Mouse (Mus musculus) CD4-positive naive resting alpha-beta T cell, adult 57 days (primary cell): ENCODE measurements around the gene Gm45233. TPM values are rescaled to one million over a fixed set of nuclear protein-coding genes. Genes with fewer than 3 reads are reported as not detected.

Experiments used
- total RNA-seq: library from RNA; stranded (reverse); gene quantifications from one replicate; pipeline ENCODE4 v1.2.4, GENCODE M21; 2023

The Gm45233 gene
- not detected for total RNA-seq

DNA sequence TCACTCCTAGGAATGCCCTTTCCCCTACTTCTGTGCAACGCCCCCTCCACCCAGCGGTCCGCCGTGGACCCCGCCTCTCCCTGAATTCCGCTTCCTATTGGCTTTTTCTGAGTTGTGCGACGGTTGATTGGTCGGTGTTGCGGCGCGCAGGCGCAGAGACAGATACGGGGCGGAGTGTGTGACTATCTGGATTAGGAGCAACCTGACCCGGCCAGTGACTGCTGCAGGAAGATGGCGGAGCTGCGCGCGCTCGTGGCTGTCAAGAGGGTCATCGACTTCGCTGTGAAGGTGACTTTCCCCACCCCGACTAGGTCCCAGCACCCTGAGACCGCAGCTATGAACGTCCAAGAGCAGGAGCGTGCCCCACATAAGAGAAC lies at the start of gene Gm45233, which contains the start of gene Etfb:
Gene Gm45233 (plus strand): TSS at position 212 of the 377 bp plus-strand sequence.
Gene Etfb (plus strand): TSS at position 167 of the 377 bp plus-strand sequence.

DNA sequence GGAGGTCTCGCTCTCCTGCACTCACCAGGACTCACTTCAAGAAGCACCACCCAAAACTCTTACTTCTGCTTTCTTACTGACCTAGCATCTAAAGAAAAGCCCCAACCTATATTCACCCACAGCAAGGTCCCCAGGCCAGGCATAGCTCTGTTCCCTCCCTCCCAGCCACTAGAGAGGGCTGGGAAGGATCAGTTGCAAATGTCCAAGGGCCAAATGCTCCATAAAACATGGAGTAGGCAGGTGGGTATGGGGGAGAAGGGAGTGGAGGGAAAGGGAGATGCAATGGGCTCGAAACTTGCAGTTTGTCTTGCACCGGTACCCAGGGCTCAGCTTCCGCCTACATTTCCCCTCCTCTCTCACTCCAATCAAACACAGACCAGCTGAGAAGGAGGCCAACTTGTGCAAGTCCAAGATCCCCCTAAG lies 35.8 kb upstream of the Gm45233 start, which contains the start of gene Siglecg:
Gene Siglecg (plus strand): TSS at position 74 of the 423 bp plus-strand sequence.

DNA sequence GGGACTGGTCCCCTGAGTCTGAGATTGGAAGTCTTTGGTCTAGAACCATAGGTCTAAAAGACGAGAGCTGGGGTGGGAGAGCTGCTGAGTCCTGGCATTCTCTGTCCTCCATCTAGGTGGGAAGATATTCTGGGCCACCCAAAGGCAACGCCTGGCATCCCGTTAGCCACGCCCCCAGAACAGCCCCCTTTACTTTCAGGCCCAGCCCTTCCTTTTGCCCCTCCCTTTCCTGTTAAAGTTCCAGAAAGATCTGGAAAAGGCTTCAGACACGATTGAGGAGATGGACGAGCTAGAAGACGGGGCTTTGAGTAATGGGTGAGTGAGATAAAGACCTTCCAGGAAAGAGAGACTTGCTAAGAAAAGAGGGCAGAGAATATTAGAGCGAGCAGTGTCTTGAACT lies 16.5 kb upstream of the Gm45233 start, which contains the start of gene Lim2:
Gene Lim2 (plus strand): TSS at position 265 of the 400 bp plus-strand sequence.

DNA sequence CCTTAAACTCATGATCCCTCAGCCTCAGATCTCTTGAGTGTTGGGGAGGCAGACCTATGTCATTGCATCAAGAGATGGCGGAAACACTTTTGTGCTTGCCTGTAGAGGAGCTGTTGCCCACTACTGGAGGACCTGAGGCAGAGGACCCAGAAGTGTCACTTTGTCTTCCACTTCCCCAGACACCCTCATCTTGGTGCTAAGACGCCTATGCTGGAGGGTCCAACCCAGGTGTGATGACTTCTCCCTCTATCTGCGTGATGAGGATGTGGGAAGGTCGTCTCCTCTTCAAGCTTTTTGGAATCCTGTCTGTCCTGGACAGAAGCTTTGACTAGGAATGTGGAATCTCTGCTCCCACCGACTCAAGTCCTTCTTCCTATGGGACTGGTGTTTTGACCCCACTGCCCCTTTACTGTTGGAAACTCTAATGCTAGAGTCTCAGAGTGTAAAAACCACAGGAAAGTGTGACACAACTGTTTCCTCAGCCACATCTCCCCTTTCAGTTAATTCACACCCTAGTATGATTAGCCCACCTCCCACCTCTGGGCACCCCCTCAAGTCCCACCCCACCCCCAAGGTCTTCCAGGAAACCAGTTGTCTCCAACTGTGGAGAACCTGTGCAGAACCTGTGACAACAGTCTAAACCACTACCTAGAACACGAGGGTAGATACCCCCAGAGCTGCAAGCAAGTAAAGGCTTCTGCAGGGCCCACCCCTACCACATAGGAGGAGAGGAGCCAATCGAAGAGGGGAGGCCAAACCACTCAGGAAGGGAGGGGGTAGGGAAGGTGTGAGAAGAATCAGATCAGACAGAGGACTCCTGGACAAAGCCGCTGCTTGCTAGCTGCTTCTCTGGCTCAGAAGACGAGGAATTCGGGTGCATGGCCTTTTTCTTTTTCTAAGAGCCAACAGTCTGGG lies 7.3 kb upstream of the Gm45233 start, which contains the start of gene Nkg7:
Gene Nkg7 (plus strand): TSS at position 733 of the 915 bp plus-strand sequence.

DNA sequence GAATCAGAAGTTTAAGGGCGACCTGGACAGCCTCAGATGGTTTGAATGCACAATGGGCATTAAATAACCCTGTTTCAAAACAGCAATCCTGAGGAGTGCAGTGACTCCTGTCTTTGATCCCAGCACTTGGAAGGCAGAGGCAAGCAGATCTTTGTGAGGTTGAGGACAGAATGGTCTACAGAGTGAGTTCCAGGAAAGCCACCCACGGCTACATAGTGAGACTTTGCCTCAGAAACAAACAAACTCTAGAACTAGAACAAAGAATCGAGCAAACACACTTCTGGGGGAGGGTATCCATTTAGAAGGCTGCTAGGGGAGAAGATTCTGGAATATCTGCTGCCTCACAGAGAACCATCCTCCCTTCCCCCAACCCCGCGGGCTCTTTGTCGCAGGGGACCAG lies 3.4 kb upstream of the Gm45233 start, which contains the start of gene Cldnd2:
Gene Cldnd2 (plus strand): TSS at position 301 of the 400 bp plus-strand sequence.

DNA sequence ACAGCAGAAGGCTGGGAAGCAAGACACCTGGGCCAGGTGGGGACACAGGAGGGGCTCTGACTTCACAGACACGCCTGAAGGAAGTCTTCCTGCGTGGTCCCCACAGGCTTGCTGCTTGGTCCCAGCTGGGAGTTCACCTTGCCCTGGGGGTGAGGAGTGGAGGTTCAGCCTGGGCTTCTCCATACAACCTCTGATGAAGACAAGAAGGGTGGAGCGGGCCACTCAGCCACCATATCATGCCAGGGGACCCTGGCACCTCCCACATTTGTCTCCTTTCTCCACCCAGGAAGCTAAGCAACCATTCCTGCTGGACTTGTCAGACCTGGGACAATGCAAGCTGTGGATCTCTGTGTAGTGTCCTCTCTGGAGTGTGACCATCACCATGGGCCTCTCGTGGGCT lies 18.9 kb downstream of the Gm45233 start, which contains the start of gene Vsig10l:
Gene Vsig10l (plus strand): TSS at position 301 of the 400 bp plus-strand sequence.

DNA sequence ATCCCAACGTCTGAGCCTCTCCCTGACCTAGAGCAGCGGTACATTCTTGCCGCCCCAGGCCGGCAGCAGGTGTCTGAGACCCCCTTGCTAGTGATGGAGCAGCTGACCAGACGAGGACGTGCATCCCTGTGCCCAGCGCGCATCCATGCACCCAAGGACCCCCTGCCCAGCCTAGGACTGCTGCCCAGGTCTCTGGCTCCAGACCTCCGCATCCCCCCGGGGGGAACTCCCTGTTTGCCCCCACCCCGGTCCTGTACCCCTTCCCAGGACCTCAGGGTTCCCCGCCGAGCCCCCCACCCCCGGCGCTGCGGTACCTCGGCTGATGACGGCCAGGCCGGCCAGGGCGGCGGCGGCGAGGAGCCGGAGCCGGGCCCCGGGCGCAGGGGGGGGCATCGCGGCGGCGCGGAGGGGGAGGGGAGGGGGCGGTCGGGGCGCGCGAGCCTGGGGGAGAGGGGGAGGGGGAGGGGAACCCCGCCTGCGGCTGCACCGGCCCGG lies 45.8 kb downstream of the Gm45233 start, which contains the start of gene Iglon5:
Gene Iglon5 (minus strand): TSS at position 445 of the 495 bp plus-strand sequence.

Other genes with a start within 250 kb of the Gm45233 start
- 26.8 TPM for gene Zfp715, start 130.8 kb upstream of the Gm45233 start, total RNA-seq
- gene Siglecf, start 92.8 kb upstream of the Gm45233 start, total RNA-seq = not detected
- gene Siglecg, start 35.9 kb upstream of the Gm45233 start, total RNA-seq = 11.2 TPM
- not detected for gene Lim2, start 16.5 kb upstream of the Gm45233 start, total RNA-seq
- gene Nkg7, start 7.1 kb upstream of the Gm45233 start, total RNA-seq = 25.9 TPM
- not detected for gene Cldnd2, start 3.3 kb upstream of the Gm45233 start, total RNA-seq
- gene Etfb, start within 50 bp of the Gm45233 start, total RNA-seq = 27.6 TPM
- gene Vsig10l, start 19.0 kb downstream of the Gm45233 start, total RNA-seq = 2.2 TPM
- not detected for gene Iglon5, start 45.9 kb downstream of the Gm45233 start, total RNA-seq
- gene 4931406B18Rik, start 61.8 kb downstream of the Gm45233 start, total RNA-seq = not detected
- gene Cd33, start 100.3 kb downstream of the Gm45233 start, total RNA-seq = 1.2 TPM
- gene Zfp658, start 118.1 kb downstream of the Gm45233 start, total RNA-seq = 7.1 TPM
- 10.3 TPM for gene Zfp719, start 135.5 kb downstream of the Gm45233 start, total RNA-seq
- not detected for gene Zfp819, start 163.0 kb downstream of the Gm45233 start, total RNA-seq
- not detected for gene Ceacam18, start 190.6 kb downstream of the Gm45233 start, total RNA-seq
- gene Siglece, start 216.0 kb downstream of the Gm45233 start, total RNA-seq = 2.2 TPM
- gene Ctu1, start 227.9 kb downstream of the Gm45233 start, total RNA-seq = 9.4 TPM
- gene Klk14, start 246.3 kb downstream of the Gm45233 start, total RNA-seq = not detected